Mouse (Mus musculus): Measurements from ENCODE around the gene Gucy2c. TPM values are rescaled to one million over a fixed set of nuclear protein-coding genes. Genes with fewer than 3 reads are reported as not detected.

Gucy2c gene
- polyA plus RNA-seq (2014; fragmentation: Nextera tagmentation; extraction: Ambion mirVana): 0.30 and 0.40 TPM in 2 replicates

- Histone ChIP-seq H3K4me3 (ENCODE audit: low read depth, low read length) (no peak within 1 kb of the TSS), H3K9me3 (ENCODE audit: control insufficient read depth, low read length) (no peaks in the 10 kb centered on the region), H3K4me2 (ENCODE audit: low read depth) (no peak within 1 kb of the TSS), H3K27me3 (ENCODE audit: control insufficient read depth, insufficient read depth, low read length) (no peaks in the 10 kb centered on the region), H3K4me1 (ENCODE audit: control insufficient read depth, insufficient read depth, low read length) (no peaks in the 10 kb centered on the region), H3K36me3 (ENCODE audit: control insufficient read depth, insufficient read depth, low read length) (no peaks in the 10 kb centered on the region), H3K9ac (ENCODE audit: low read length) (no peak within 1 kb of the TSS), H3K27ac (ENCODE audit: low read depth, low read length) (no peak within 1 kb of the TSS)
- DNase-seq (ENCODE audit: low spot score) (no peak), ATAC-seq (ENCODE audit: insufficient read depth, low FRiP score, low TSS enrichment) (no peak)
- WGBS: 81% methylated on average over 20 of the region's 20 CpGs
These were observed at the start of gene Gucy2c for GRCm38 (mm10) chr6:136781377-136781986. Gucy2c (minus strand) TSS chr6:136781765.

- DNase-seq (ENCODE audit: low spot score): no peak
- WGBS: 30% methylated on average over 4 of the region's 4 CpGs
These were observed 47.1 kb upstream of the Gucy2c start for GRCm38 (mm10) chr6:136828681-136829080.

GRCm38 (mm10) chr6:136827881-136828561 lies 46.5 kb upstream of the Gucy2c start, which contains the start of gene Wbp11:
Wbp11 (minus strand) TSS chr6:136828233.
- Histone ChIP-seq H3K9me3 (ENCODE audit: control insufficient read depth, low read length) (no peaks in the 10 kb centered on the region), H3K4me2 (ENCODE audit: low read depth) (peak within 1 kb of the TSS; percentile 56), H3K27ac (ENCODE audit: low read depth, low read length) (peak within 1 kb of the TSS; percentile 40; the same call in 1 of the 2 replicates), H3K36me3 (ENCODE audit: control insufficient read depth, insufficient read depth, low read length) (peaks cover 2% of the 10 kb centered on the region; the same call in 1 of the 2 replicates), H3K4me3 (ENCODE audit: low read depth, low read length) (peak within 1 kb of the TSS; percentile 82), H3K4me1 (ENCODE audit: control insufficient read depth, insufficient read depth, low read length) (peaks cover 3% of the 10 kb centered on the region), H3K27me3 (ENCODE audit: control insufficient read depth, insufficient read depth, low read length) (no peaks in the 10 kb centered on the region), H3K9ac (ENCODE audit: low read length) (peak within 1 kb of the TSS; percentile 93)
- peak; percentile 94 for DNase-seq (ENCODE audit: low spot score)
- WGBS: under 1% methylated on average over 38 of the region's 45 CpGs
- peak; percentile 100 for ATAC-seq (ENCODE audit: insufficient read depth, low FRiP score, low TSS enrichment)

More at GRCm38 (mm10) chr6:136828681-136829080, 47.1 kb upstream of the Gucy2c start:
- no peaks in the 10 kb centered on the region for H3K9me3 ChIP-seq (ENCODE audit: control insufficient read depth, low read length)
- H3K27me3 ChIP-seq (ENCODE audit: control insufficient read depth, insufficient read depth, low read length): no peaks in the 10 kb centered on the region
- peaks cover 3% of the 10 kb centered on the region for H3K4me1 ChIP-seq (ENCODE audit: control insufficient read depth, insufficient read depth, low read length)
- H3K9ac ChIP-seq (ENCODE audit: low read length): peak overlapping the region; percentile 47
- H3K27ac ChIP-seq (ENCODE audit: low read depth, low read length): no peak overlapping the region
- peak overlapping the region; percentile 82 for H3K4me3 ChIP-seq (ENCODE audit: low read depth, low read length)
- peak overlapping the region; percentile 56 for H3K4me2 ChIP-seq (ENCODE audit: low read depth)
- H3K36me3 ChIP-seq (ENCODE audit: control insufficient read depth, insufficient read depth, low read length): peaks cover 2% of the 10 kb centered on the region; the same call in 1 of the 2 replicates
- ATAC-seq (ENCODE audit: insufficient read depth, low FRiP score, low TSS enrichment): 0 out of 2 replicates have a peak, but pooled peaks have one; percentile 14

GRCm38 (mm10) chr6:136827516-136827880 lies 45.9 kb upstream of the Gucy2c start, which contains the start of gene BC049715:
BC049715 (plus strand) TSS chr6:136827626.
- ATAC-seq (ENCODE audit: insufficient read depth, low FRiP score, low TSS enrichment) (no peak; the same call in 1 of the 2 replicates), DNase-seq (ENCODE audit: low spot score) (no peak)
- Histone ChIP-seq H3K36me3 (ENCODE audit: control insufficient read depth, insufficient read depth, low read length) (peaks cover 6% of the 10 kb centered on the region; the same call in 1 of the 2 replicates), H3K4me1 (ENCODE audit: control insufficient read depth, insufficient read depth, low read length) (peaks cover 3% of the 10 kb centered on the region), H3K9ac (ENCODE audit: low read length) (peak within 1 kb of the TSS; percentile 93), H3K27ac (ENCODE audit: low read depth, low read length) (peak within 1 kb of the TSS; percentile 40; the same call in 1 of the 2 replicates), H3K27me3 (ENCODE audit: control insufficient read depth, insufficient read depth, low read length) (no peaks in the 10 kb centered on the region), H3K9me3 (ENCODE audit: control insufficient read depth, low read length) (no peaks in the 10 kb centered on the region), H3K4me2 (ENCODE audit: low read depth) (peak within 1 kb of the TSS; percentile 56), H3K4me3 (ENCODE audit: low read depth, low read length) (peak within 1 kb of the TSS; percentile 82)
- under 1% methylated on average over 34 of the region's 34 CpGs for WGBS

- Histone ChIP-seq H3K36me3 (ENCODE audit: control insufficient read depth, insufficient read depth, low read length) (peaks cover 8% of the 10 kb centered on the region; the same call in 1 of the 2 replicates), H3K4me1 (ENCODE audit: control insufficient read depth, insufficient read depth, low read length) (peaks cover 3% of the 10 kb centered on the region), H3K4me2 (ENCODE audit: low read depth) (peak overlapping the region; percentile 54), H3K27me3 (ENCODE audit: control insufficient read depth, insufficient read depth, low read length) (no peaks in the 10 kb centered on the region), H3K9ac (ENCODE audit: low read length) (peak overlapping the region; percentile 93), H3K4me3 (ENCODE audit: low read depth, low read length) (peak overlapping the region; percentile 82), H3K27ac (ENCODE audit: low read depth, low read length) (no peak overlapping the region), H3K9me3 (ENCODE audit: control insufficient read depth, low read length) (no peaks in the 10 kb centered on the region)
- 23% methylated on average over 7 of the region's 7 CpGs for WGBS
- DNase-seq (ENCODE audit: low spot score) (no peak), ATAC-seq (ENCODE audit: insufficient read depth, low FRiP score, low TSS enrichment) (no peak)
These were observed 45.6 kb upstream of the Gucy2c start for GRCm38 (mm10) chr6:136827116-136827515.

- ATAC-seq (ENCODE audit: insufficient read depth, low FRiP score, low TSS enrichment) (no peak), DNase-seq (ENCODE audit: low spot score) (no peak)
- no peaks in the 10 kb centered on the region for H3K9me3 ChIP-seq (ENCODE audit: control insufficient read depth, low read length)
- no peaks in the 10 kb centered on the region for H3K27me3 ChIP-seq (ENCODE audit: control insufficient read depth, insufficient read depth, low read length)
- no peak overlapping the region for H3K9ac ChIP-seq (ENCODE audit: low read length)
- 95% methylated on average over 8 of the region's 8 CpGs for WGBS
- H3K4me1 ChIP-seq (ENCODE audit: control insufficient read depth, insufficient read depth, low read length): peaks cover 3% of the 10 kb centered on the region
- H3K36me3 ChIP-seq (ENCODE audit: control insufficient read depth, insufficient read depth, low read length): peaks cover 21% of the 10 kb centered on the region
- H3K27ac ChIP-seq (ENCODE audit: low read depth, low read length): no peak overlapping the region
- no peak overlapping the region for H3K4me2 ChIP-seq (ENCODE audit: low read depth)
- H3K4me3 ChIP-seq (ENCODE audit: low read depth, low read length): no peak overlapping the region
These were observed 43.4 kb upstream of the Gucy2c start for GRCm38 (mm10) chr6:136824987-136825386.

GRCm38 (mm10) chr6:136821086-136821485 lies 39.5 kb upstream of the Gucy2c start:
- H3K4me3 ChIP-seq (ENCODE audit: low read depth, low read length): no peak overlapping the region
- no peak for ATAC-seq (ENCODE audit: insufficient read depth, low FRiP score, low TSS enrichment)
- no peak overlapping the region for H3K27ac ChIP-seq (ENCODE audit: low read depth, low read length)
- no peak for DNase-seq (ENCODE audit: low spot score)
- no peaks in the 10 kb centered on the region for H3K4me1 ChIP-seq (ENCODE audit: control insufficient read depth, insufficient read depth, low read length)
- WGBS: 95% methylated on average over 18 of the region's 18 CpGs
- H3K27me3 ChIP-seq (ENCODE audit: control insufficient read depth, insufficient read depth, low read length): no peaks in the 10 kb centered on the region
- no peaks in the 10 kb centered on the region for H3K9me3 ChIP-seq (ENCODE audit: control insufficient read depth, low read length)
- peaks cover 30% of the 10 kb centered on the region for H3K36me3 ChIP-seq (ENCODE audit: control insufficient read depth, insufficient read depth, low read length)
- no peak overlapping the region for H3K4me2 ChIP-seq (ENCODE audit: low read depth)
- H3K9ac ChIP-seq (ENCODE audit: low read length): no peak overlapping the region

GRCm38 (mm10) chr6:136820381-136820780 lies 38.8 kb upstream of the Gucy2c start:
- WGBS: 97% methylated on average over 21 of the region's 21 CpGs
- ATAC-seq (ENCODE audit: insufficient read depth, low FRiP score, low TSS enrichment) (no peak), DNase-seq (ENCODE audit: low spot score) (no peak)
- Histone ChIP-seq H3K36me3 (ENCODE audit: control insufficient read depth, insufficient read depth, low read length) (peaks cover 33% of the 10 kb centered on the region), H3K4me2 (ENCODE audit: low read depth) (no peak overlapping the region), H3K9me3 (ENCODE audit: control insufficient read depth, low read length) (no peaks in the 10 kb centered on the region), H3K4me1 (ENCODE audit: control insufficient read depth, insufficient read depth, low read length) (no peaks in the 10 kb centered on the region), H3K9ac (ENCODE audit: low read length) (no peak overlapping the region), H3K4me3 (ENCODE audit: low read depth, low read length) (no peak overlapping the region), H3K27ac (ENCODE audit: low read depth, low read length) (no peak overlapping the region), H3K27me3 (ENCODE audit: control insufficient read depth, insufficient read depth, low read length) (no peaks in the 10 kb centered on the region)
